Mouse (Mus musculus): ENCODE measurements at regions not wholly inside any gene's neighbourhood (a gene's known extent, or its start where the extent isn't known, plus 50 kb on each side); places are given as distances from the start of the nearest gene placed in this dataset.
"Not testable (repeated sequence)": the region's sequence is repeated elsewhere in the genome, so short reads cannot be mapped to it uniquely, and the experiment has no call there.

- no peak for DNase-seq (ENCODE audit: extremely low read depth, insufficient read length, low spot score)
Measured at GRCm38 (mm10) chr12:112295337-112295941, 149.4 kb downstream of the Kif26a start.

GRCm38 (mm10) chr12:112298521-112298920 lies 152.5 kb downstream of the Kif26a start:
- no peak for DNase-seq (ENCODE audit: extremely low read depth, insufficient read length, low spot score)

GRCm38 (mm10) chr12:112299089-112299488 lies 153.1 kb downstream of the Kif26a start:
- DNase-seq (ENCODE audit: extremely low read depth, insufficient read length, low spot score) = no peak

GRCm38 (mm10) chr12:112299603-112300002 lies 153.6 kb downstream of the Kif26a start:
- no peak for DNase-seq (ENCODE audit: extremely low read depth, insufficient read length, low spot score)

GRCm38 (mm10) chr12:112300125-112300524 lies 154.1 kb downstream of the Kif26a start:
- DNase-seq (ENCODE audit: extremely low read depth, insufficient read length, low spot score) = no peak

- DNase-seq (ENCODE audit: extremely low read depth, insufficient read length, low spot score) = no peak
Measured at GRCm38 (mm10) chr12:112301411-112301891, 155.4 kb downstream of the Kif26a start.

GRCm38 (mm10) chr12:112301929-112302328 lies 155.9 kb downstream of the Kif26a start:
- DNase-seq (ENCODE audit: extremely low read depth, insufficient read length, low spot score) = no peak

GRCm38 (mm10) chr12:112306208-112306607 lies 160.2 kb downstream of the Kif26a start:
- DNase-seq (ENCODE audit: extremely low read depth, insufficient read length, low spot score) = no peak

- DNase-seq (ENCODE audit: extremely low read depth, insufficient read length, low spot score) = no peak
Measured at GRCm38 (mm10) chr12:112308016-112308415, 162.0 kb downstream of the Kif26a start.

- not testable (repeated sequence) for DNase-seq (ENCODE audit: extremely low read depth, insufficient read length, low spot score)
Measured at GRCm38 (mm10) chr12:112309096-112309495, 163.1 kb downstream of the Kif26a start.

- no peak for DNase-seq (ENCODE audit: extremely low read depth, insufficient read length, low spot score)
Measured at GRCm38 (mm10) chr12:112309781-112310180, 163.8 kb downstream of the Kif26a start.

GRCm38 (mm10) chr12:112310661-112311060 lies 164.7 kb downstream of the Kif26a start:
- DNase-seq (ENCODE audit: extremely low read depth, insufficient read length, low spot score) = no peak

GRCm38 (mm10) chr12:112314781-112315180 lies 168.8 kb downstream of the Kif26a start:
- no peak for DNase-seq (ENCODE audit: extremely low read depth, insufficient read length, low spot score)

- DNase-seq (ENCODE audit: extremely low read depth, insufficient read length, low spot score) = no peak
Measured at GRCm38 (mm10) chr12:112317191-112317590, 171.2 kb downstream of the Kif26a start.

GRCm38 (mm10) chr12:112318461-112318860 lies 170.8 kb upstream of the A530016L24Rik start:
- no peak for DNase-seq (ENCODE audit: extremely low read depth, insufficient read length, low spot score)

- DNase-seq (ENCODE audit: extremely low read depth, insufficient read length, low spot score) = no peak
Measured at GRCm38 (mm10) chr12:112322196-112322595, 167.1 kb upstream of the A530016L24Rik start.

GRCm38 (mm10) chr12:112327411-112327810 lies 161.8 kb upstream of the A530016L24Rik start:
- no peak for DNase-seq (ENCODE audit: extremely low read depth, insufficient read length, low spot score)

GRCm38 (mm10) chr12:112328809-112329575 lies 160.3 kb upstream of the A530016L24Rik start:
- no peak for DNase-seq (ENCODE audit: extremely low read depth, insufficient read length, low spot score)

GRCm38 (mm10) chr12:112329701-112330301 lies 159.4 kb upstream of the A530016L24Rik start:
- no peak for DNase-seq (ENCODE audit: extremely low read depth, insufficient read length, low spot score)

GRCm38 (mm10) chr12:112330557-112330956 lies 158.7 kb upstream of the A530016L24Rik start:
- DNase-seq (ENCODE audit: extremely low read depth, insufficient read length, low spot score) = no peak

- DNase-seq (ENCODE audit: extremely low read depth, insufficient read length, low spot score) = no peak
Measured at GRCm38 (mm10) chr12:112331061-112331460, 158.2 kb upstream of the A530016L24Rik start.

Measured in 3134 (cell line).